Mouse (Mus musculus) lung, postnatal 0 days (tissue): ENCODE results near the gene Antxr1. TPM values are rescaled to one million over a fixed set of nuclear protein-coding genes. Genes with fewer than 3 reads are reported as not detected.

ENCODE experiments used
- ATAC-seq: fragments of 200-750 bp; cut with Nextera tagmentation; 2 replicates; pipeline ENCODE4 v1.8.0; 2017; ENCODE audit warnings: moderate library complexity
- DNase-seq: peaks from one replicate; pipeline ENCODE4 v3.0.0-alpha.2; 2016; ENCODE audit warnings: low spot score
- H3K27ac ChIP-seq: fragments of 300-500 bp; sonication (generic); 2 replicates; pipeline ENCODE4 v1.5.1; 2014; ENCODE audit warnings: antibody characterized with exemption, mild to moderate bottlenecking, low read length, mixed read lengths
- H3K27me3 ChIP-seq: fragments of 300-500 bp; sonication (generic); replicated peaks from 2 replicates; pipeline ENCODE4 v1.6.1; 2014; ENCODE audit warnings: low read length, mixed read lengths; ENCODE audit not compliant: insufficient read depth
- H3K36me3 ChIP-seq: fragments of 300-500 bp; sonication (generic); 2 replicates; pipeline ENCODE4 v1.6.1; 2014; ENCODE audit warnings: low read length, mixed read lengths; ENCODE audit not compliant: insufficient read depth
- H3K4me1 ChIP-seq: fragments of 300-500 bp; sonication (generic); 2 replicates; pipeline ENCODE4 v1.6.1; 2014; ENCODE audit warnings: antibody characterized with exemption, low read depth, low read length, mixed read lengths; ENCODE audit not compliant: insufficient read depth
- H3K4me2 ChIP-seq: fragments of 300-500 bp; sonication (generic); replicated peaks from 2 replicates; pipeline ENCODE4 v1.6.1; 2014; ENCODE audit warnings: low read depth, mild to moderate bottlenecking, low read length, moderate library complexity, mixed read lengths
- H3K4me3 ChIP-seq: fragments of 300-500 bp; sonication (generic); 2 replicates; pipeline ENCODE4 v1.5.1; 2014; ENCODE audit warnings: low read depth, low read length
- H3K9ac ChIP-seq: fragments of 300-500 bp; sonication (generic); replicated peaks from 2 replicates; pipeline ENCODE4 v1.6.1; 2014; ENCODE audit warnings: low read depth, mild to moderate bottlenecking
- H3K9me3 ChIP-seq: fragments of 300-500 bp; sonication (generic); 2 replicates; pipeline ENCODE4 v1.6.1; 2016; ENCODE audit warnings: low read length, mixed read lengths
- CTCF ChIP-seq: IDR thresholded peaks from 2 replicates; pipeline ENCODE4 v1.5.1; 2016; ENCODE audit warnings: antibody characterized with exemption, mild to moderate bottlenecking
- EP300 ChIP-seq: IDR thresholded peaks from 2 replicates; pipeline ENCODE4 v1.6.1; 2016; ENCODE audit warnings: antibody characterized with exemption, mild to moderate bottlenecking, control low read depth
- WGBS: fragments of 180-500 bp; shearing (Covaris S2); extraction: QIAGEN DNeasy Blood & Tissue Kit; methylation state at CpG from one replicate; pipeline ENCODE4 v1.1.7; 2014; 5-methylcytosine and 5-hydroxymethylcytosine counted together
- polyA plus RNA-seq: library from polyadenylated mRNA; unstranded; fragments of >200 nt; fragmentation: Nextera tagmentation; extraction: Ambion mirVana; gene quantifications from 2 replicates; pipeline ENCODE4 v1.2.1, GENCODE M21; 2015

Antxr1 gene
- polyA plus RNA-seq, 1 experiment from 2014 or later: 11.7 TPM

DNA sequence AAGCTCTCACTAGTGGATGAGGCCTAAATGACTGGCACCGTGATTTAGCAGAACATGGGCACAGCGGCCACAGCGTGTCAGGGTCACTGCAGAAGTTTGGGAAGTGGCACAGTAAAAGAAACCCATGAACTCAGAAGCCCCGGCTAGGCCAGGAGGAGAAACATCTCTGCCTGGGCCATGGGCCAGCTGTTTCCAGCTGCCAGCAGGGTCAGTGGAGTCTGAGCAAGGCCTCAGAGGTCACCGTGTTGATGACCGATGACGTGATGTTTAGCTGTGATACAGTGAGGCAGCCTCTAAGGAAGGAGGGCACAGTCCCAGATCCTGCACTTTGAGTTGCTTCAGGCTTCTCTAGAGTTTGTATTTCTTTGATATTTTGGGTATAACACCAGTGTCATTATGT lies 122.4 kb downstream of the Antxr1 start:
- H3K4me3 ChIP-seq: no peak overlapping the region
- H3K9ac ChIP-seq: no peak overlapping the region
- no peak overlapping the region for H3K27ac ChIP-seq
- no peak for TF ChIP-seq EP300
- TF ChIP-seq CTCF: no peak
- no peak for DNase-seq
- H3K4me1 ChIP-seq: no peaks in the 10 kb centered on the region
- H3K36me3 ChIP-seq: 0 out of 2 replicates have a peak, but pooled peaks cover 5% of the 10 kb centered on the region
- no peak for ATAC-seq
- H3K9me3 ChIP-seq: no peaks in the 10 kb centered on the region
- 51% methylated on average over 7 of the region's 7 CpGs for WGBS
- H3K27me3 ChIP-seq: no peaks in the 10 kb centered on the region
- H3K4me2 ChIP-seq: no peak overlapping the region

DNA sequence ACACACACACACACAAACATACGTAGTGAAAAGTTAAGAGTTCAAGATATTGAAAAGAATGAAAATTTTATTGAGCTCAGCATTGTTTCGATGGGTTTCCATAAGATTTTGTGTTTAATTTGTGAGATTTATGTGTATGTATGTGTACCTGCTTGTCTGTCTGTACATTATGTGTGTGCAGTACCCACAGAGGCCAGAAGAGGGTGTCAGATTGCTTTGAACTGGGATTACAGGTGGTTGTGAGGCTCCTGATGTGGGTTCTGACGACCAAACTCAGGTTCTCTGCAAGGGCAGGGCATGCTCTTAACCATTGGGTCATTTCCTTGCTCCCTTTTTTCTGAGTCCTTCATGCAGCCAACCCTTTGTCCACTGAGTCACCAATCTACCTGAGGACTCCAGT lies 124.1 kb downstream of the Antxr1 start:
- no peak overlapping the region for H3K27ac ChIP-seq
- no peaks in the 10 kb centered on the region for H3K4me1 ChIP-seq
- no peak overlapping the region for H3K4me3 ChIP-seq
- 92% methylated on average over 3 of the region's 3 CpGs for WGBS
- DNase-seq (no peak), ATAC-seq (no peak)
- no peak overlapping the region for H3K9ac ChIP-seq
- no peak overlapping the region for H3K4me2 ChIP-seq
- H3K9me3 ChIP-seq: no peaks in the 10 kb centered on the region
- no peaks in the 10 kb centered on the region for H3K27me3 ChIP-seq
- TF ChIP-seq CTCF: peak; percentile 41
- TF ChIP-seq EP300: no peak
- H3K36me3 ChIP-seq: 0 out of 2 replicates have a peak, but pooled peaks cover 5% of the 10 kb centered on the region

- no peak overlapping the region for H3K27ac ChIP-seq
- WGBS: 46% methylated on average over 13 of the region's 13 CpGs
Observed at GRCm38 (mm10) chr6:87207373-87207982, 128.1 kb downstream of the Antxr1 start.

GRCm38 (mm10) chr6:87206790-87207189 lies 128.8 kb downstream of the Antxr1 start:
- TF ChIP-seq EP300 (no peak), CTCF (no peak)
- H3K9me3 ChIP-seq: no peaks in the 10 kb centered on the region
- WGBS: 93% methylated on average over 4 of the region's 4 CpGs
- peaks cover 3% of the 10 kb centered on the region; the same call in 1 of the 2 replicates for H3K36me3 ChIP-seq
- DNase-seq: no peak
- no peak for ATAC-seq
- no peak overlapping the region for H3K27ac ChIP-seq
- no peak overlapping the region for H3K4me3 ChIP-seq
- H3K4me1 ChIP-seq: no peaks in the 10 kb centered on the region
- no peak overlapping the region for H3K4me2 ChIP-seq
- H3K9ac ChIP-seq: no peak overlapping the region
- H3K27me3 ChIP-seq: no peaks in the 10 kb centered on the region

More at GRCm38 (mm10) chr6:87207373-87207982, 128.1 kb downstream of the Antxr1 start:
- DNase-seq (peak; percentile 80), ATAC-seq (peak; percentile 74)
- no peaks in the 10 kb centered on the region for H3K4me1 ChIP-seq
- H3K4me2 ChIP-seq: no peak overlapping the region
- peaks cover 5% of the 10 kb centered on the region; the same call in 1 of the 2 replicates for H3K36me3 ChIP-seq
- H3K9ac ChIP-seq: no peak overlapping the region
- no peak for TF ChIP-seq CTCF
- TF ChIP-seq EP300: no peak
- no peak overlapping the region for H3K4me3 ChIP-seq
- H3K27me3 ChIP-seq: no peaks in the 10 kb centered on the region
- H3K9me3 ChIP-seq: no peaks in the 10 kb centered on the region

GRCm38 (mm10) chr6:87203467-87203866 lies 132.2 kb downstream of the Antxr1 start:
- TF ChIP-seq EP300 (no peak), CTCF (no peak)
- no peak overlapping the region for H3K4me2 ChIP-seq
- H3K9me3 ChIP-seq: no peaks in the 10 kb centered on the region
- no peak overlapping the region for H3K27ac ChIP-seq
- 84% methylated on average over 4 of the region's 4 CpGs for WGBS
- H3K4me1 ChIP-seq: no peaks in the 10 kb centered on the region
- no peak for ATAC-seq
- no peak for DNase-seq
- H3K9ac ChIP-seq: no peak overlapping the region
- no peaks in the 10 kb centered on the region; the same call in 1 of the 2 replicates for H3K36me3 ChIP-seq
- H3K4me3 ChIP-seq: no peak overlapping the region
- H3K27me3 ChIP-seq: no peaks in the 10 kb centered on the region

DNA sequence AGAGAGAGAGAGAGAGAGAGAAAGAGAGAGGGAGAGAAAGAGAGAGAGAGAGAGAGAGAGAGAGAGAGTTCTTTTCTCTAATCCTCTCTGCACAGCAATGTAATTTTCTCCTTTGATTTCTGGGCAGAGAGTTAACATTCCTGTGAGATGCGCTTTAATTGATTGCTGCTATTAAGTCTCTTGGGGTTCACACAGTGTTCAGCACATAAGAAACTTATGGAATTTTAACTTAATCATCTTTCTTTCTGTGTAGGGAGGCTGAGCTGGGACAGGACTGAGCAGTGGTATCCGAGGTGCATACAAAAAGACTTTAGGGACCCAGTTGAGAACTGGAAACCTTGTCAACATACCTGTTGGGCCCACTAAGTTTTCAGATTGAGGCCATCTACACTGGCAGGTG lies 132.6 kb downstream of the Antxr1 start:
- Histone ChIP-seq H3K4me3 (no peak overlapping the region), H3K4me1 (no peaks in the 10 kb centered on the region), H3K9ac (no peak overlapping the region), H3K27me3 (no peaks in the 10 kb centered on the region), H3K9me3 (no peaks in the 10 kb centered on the region), H3K4me2 (no peak overlapping the region), H3K27ac (no peak overlapping the region), H3K36me3 (no peaks in the 10 kb centered on the region; the same call in 1 of the 2 replicates)
- 77% methylated on average over 2 of the region's 2 CpGs for WGBS
- no peak for ATAC-seq
- TF ChIP-seq EP300 (no peak), CTCF (no peak)
- no peak for DNase-seq
